Mouse (Mus musculus) hindbrain, embryonic 10.5 days (tissue): ENCODE measurements around the gene Ntn1. TPM values are rescaled to one million over a fixed set of nuclear protein-coding genes. Genes with fewer than 3 reads are reported as not detected.
A peak's percentile ranks its signal among the peaks of the same experiment; 100 is the strongest.

Experiments used
- DNase-seq: peaks from one replicate; pipeline ENCODE4 v3.0.0-alpha.2; 2017; ENCODE audit warnings: low spot score
- H3K27ac ChIP-seq: fragments of 300-500 bp; sonication (generic); 2 replicates; pipeline ENCODE4 v1.5.1; 2016; ENCODE audit warnings: mild to moderate bottlenecking, moderate library complexity
- H3K27me3 ChIP-seq: fragments of 300-500 bp; sonication (generic); 2 replicates; pipeline ENCODE4 v1.6.1; 2016; ENCODE audit warnings: mild to moderate bottlenecking; ENCODE audit not compliant: poor library complexity, insufficient read depth, severe bottlenecking
- H3K36me3 ChIP-seq: fragments of 300-500 bp; sonication (generic); 2 replicates; pipeline ENCODE4 v1.6.1; 2016; ENCODE audit warnings: mild to moderate bottlenecking, moderate library complexity
- H3K4me1 ChIP-seq: fragments of 300-500 bp; sonication (generic); replicated peaks from 2 replicates; pipeline ENCODE4 v1.6.1; 2016; ENCODE audit warnings: mild to moderate bottlenecking
- H3K4me3 ChIP-seq: fragments of 300-500 bp; sonication (generic); 2 replicates; pipeline ENCODE4 v1.5.1; 2016; ENCODE audit warnings: mild to moderate bottlenecking, moderate library complexity
- H3K9me3 ChIP-seq: fragments of 300-500 bp; sonication (generic); 2 replicates; pipeline ENCODE4 v1.6.1; 2016; ENCODE audit warnings: mild to moderate bottlenecking, moderate library complexity
- whole genome bisulfite sequencing: fragments of 180-500 bp; shearing (Covaris S2); methylation state at CpG from one replicate; pipeline ENCODE4 v1.1.7; 2016; 5-methylcytosine and 5-hydroxymethylcytosine counted together
- polyA plus RNA-seq: library from polyadenylated mRNA; unstranded; fragments of >200 nt; fragmentation: Nextera tagmentation; extraction: Ambion mirVana; gene quantifications from 2 replicates; pipeline ENCODE4 v1.2.1, GENCODE M21; 2016

Gene Ntn1
- polyA plus RNA-seq, 1 experiment from 2014 or later = 23.7 TPM

DNA sequence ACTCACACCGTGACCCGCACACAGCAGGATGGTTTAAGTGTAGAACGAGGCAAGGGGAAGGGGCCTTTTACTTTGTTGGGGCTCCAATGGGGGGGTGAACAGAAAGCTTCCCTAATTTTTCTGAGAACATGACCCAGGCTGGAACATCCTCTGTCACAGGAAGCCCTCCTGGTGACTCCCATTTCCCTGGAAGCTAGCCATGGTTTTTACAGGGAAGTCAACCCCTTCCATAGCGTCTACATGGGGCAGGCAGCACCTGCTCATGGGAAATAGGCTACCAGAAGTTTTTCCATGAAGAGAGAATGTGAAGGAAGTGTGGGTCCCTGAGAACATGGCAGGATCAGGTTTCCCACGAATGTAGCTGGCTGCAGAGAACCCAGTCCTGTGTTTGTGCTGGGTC, 136.3 kb downstream of the Ntn1 start:
- peaks cover 62% of the 10 kb centered on the region for H3K36me3 ChIP-seq
- no peak overlapping the region for H3K4me3 ChIP-seq
- H3K4me1 ChIP-seq = peaks cover 22% of the 10 kb centered on the region
- 80% methylated on average over 5 of the region's 5 CpGs for WGBS
- no peak overlapping the region for H3K27ac ChIP-seq
- H3K9me3 ChIP-seq = no peaks in the 10 kb centered on the region
- no peak for DNase-seq
- H3K27me3 ChIP-seq = peaks cover 35% of the 10 kb centered on the region

DNA sequence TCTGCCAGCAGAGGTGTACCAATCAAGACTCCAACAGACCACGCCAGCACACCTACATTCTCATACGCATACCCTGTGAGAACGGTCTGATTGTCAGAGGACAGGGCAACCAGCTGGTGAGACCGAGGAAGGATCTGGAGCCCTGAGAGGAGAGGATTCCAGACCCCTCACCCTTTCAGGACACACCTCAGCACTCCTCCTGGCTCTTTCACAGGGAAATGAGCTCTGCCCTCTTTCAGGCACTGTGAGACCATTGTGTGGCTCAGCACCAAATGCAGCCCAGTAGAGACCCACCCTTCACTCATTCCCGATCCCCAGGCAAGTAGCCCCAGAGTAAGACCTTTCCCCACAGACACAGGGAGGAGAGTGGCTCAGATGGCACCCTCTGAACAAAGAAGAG, 137.5 kb downstream of the Ntn1 start:
- Histone ChIP-seq H3K27me3 (peaks cover 43% of the 10 kb centered on the region), H3K4me3 (no peak overlapping the region), H3K27ac (peak overlapping the region; percentile 35; the same call in 1 of the 2 replicates), H3K4me1 (peaks cover 22% of the 10 kb centered on the region), H3K9me3 (no peaks in the 10 kb centered on the region), H3K36me3 (peaks cover 65% of the 10 kb centered on the region)
- no peak for DNase-seq
- 89% methylated on average over 5 of the region's 5 CpGs for WGBS

DNA sequence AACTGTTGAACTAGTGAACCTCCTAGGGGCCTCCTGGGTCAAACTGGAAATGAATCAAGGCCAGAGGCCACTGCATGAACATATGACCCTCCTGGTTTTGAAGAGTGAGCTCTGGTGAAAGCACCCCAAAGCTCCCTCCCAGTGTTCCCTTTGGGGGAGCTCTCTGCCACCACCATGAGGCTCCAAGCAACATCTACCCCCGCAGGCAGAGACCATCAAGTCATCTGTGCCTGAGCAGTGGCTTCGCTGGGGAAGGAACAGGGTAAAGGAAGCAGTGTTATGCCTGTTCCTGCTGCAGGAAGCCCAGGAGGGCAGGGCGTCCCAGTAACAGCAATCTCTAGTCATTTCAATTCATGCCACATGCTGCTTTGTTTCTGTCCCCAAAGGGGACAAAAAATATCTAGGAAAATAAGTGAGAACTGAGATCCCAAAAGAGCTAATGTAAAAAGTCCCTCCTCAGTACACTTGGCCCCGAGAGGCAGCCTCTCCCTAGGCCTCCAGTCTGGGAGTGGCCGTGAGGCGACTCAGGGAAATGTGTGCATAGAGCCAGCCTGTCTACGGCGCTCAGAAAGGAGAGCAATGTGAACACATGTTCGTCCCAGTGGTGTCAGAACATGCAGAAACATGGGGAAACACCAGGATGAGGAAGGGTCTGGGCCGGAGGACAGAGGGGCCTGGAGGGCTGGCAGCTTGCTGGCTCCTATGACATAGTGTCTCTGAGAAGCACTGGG, 139.3 kb downstream of the Ntn1 start:
- Histone ChIP-seq H3K27ac (peak overlapping the region; percentile 23; the same call in 1 of the 2 replicates), H3K36me3 (peaks cover 78% of the 10 kb centered on the region), H3K4me1 (peaks cover 22% of the 10 kb centered on the region), H3K27me3 (peaks cover 40% of the 10 kb centered on the region), H3K4me3 (no peak overlapping the region), H3K9me3 (no peaks in the 10 kb centered on the region)
- WGBS = 82% methylated on average over 10 of the region's 10 CpGs
- DNase-seq = no peak

DNA sequence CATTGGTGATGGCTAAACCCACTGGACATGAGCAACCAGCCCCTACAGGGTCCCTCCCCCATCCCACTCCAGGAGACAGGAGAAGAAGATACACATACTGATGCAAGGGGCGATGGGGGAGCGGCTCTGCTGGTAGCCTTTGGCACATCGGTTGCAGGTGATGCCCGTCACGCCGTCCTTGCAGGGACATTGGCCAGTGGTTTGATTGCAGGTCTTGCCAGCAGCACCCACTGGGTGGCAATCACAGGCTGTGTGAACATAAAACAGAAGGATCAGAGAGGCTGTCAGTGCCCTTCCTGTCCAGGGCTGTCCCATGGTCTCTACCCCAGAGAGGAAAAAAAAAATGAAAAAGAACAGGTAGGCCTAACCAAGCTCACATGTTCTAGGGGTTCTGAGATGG, 140.2 kb downstream of the Ntn1 start:
- 94% methylated on average over 6 of the region's 6 CpGs for WGBS
- H3K27me3 ChIP-seq = peaks cover 35% of the 10 kb centered on the region
- no peaks in the 10 kb centered on the region for H3K9me3 ChIP-seq
- H3K36me3 ChIP-seq = peaks cover 81% of the 10 kb centered on the region
- no peak overlapping the region for H3K4me3 ChIP-seq
- no peak overlapping the region for H3K27ac ChIP-seq
- H3K4me1 ChIP-seq = peaks cover 19% of the 10 kb centered on the region
- no peak for DNase-seq

DNA sequence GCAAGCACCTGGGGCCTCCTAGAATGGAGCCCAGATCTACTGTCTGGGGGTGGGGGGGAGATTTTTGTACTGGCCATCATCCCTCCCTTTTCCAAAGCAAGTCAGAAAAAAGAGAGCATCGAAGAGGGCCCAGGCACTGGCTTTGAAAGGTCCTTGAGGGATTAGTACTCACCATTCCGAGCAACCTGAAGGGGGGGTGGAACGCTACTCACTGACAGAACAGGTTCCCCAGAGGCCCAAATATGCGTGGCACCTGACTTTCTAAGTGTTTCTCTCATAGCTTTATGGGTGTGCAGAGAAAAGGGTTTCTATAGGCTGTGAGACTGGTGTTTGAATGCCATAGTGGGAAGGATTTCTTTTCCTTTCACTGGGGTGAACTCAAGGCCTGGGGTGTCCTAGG, 142.1 kb downstream of the Ntn1 start:
- DNase-seq = no peak
- WGBS = 86% methylated on average over 4 of the region's 4 CpGs
- H3K9me3 ChIP-seq = no peaks in the 10 kb centered on the region
- H3K4me3 ChIP-seq = no peak overlapping the region
- peaks cover 30% of the 10 kb centered on the region for H3K27me3 ChIP-seq
- H3K27ac ChIP-seq = no peak overlapping the region
- peaks cover 86% of the 10 kb centered on the region for H3K36me3 ChIP-seq
- peaks cover 16% of the 10 kb centered on the region for H3K4me1 ChIP-seq

DNA sequence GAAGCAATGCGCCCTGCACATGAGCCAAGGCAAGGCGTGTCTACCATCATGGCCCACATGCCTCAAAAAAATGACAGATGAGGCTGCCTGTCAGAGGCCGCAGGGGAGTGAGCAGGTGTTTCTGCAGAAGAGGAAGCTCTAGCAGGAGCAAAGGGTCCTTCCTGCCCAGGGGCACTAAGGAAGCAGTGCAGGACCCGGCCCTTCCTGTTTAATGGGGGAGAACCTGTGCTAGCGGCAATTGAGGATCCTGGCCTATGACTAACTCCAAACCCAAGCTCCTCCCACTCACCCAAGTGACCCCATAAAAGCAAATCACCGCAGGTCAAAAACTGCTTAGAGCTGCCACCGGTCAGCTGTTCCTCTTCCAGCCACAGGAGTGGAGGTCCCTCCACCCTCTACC, 147.1 kb downstream of the Ntn1 start:
- H3K27me3 ChIP-seq = peaks cover 32% of the 10 kb centered on the region
- WGBS = 88% methylated on average over 7 of the region's 7 CpGs
- peaks cover 26% of the 10 kb centered on the region for H3K4me1 ChIP-seq
- H3K36me3 ChIP-seq = peaks cover 68% of the 10 kb centered on the region
- no peak overlapping the region for H3K27ac ChIP-seq
- H3K9me3 ChIP-seq = no peaks in the 10 kb centered on the region
- no peak overlapping the region for H3K4me3 ChIP-seq
- no peak for DNase-seq

DNA sequence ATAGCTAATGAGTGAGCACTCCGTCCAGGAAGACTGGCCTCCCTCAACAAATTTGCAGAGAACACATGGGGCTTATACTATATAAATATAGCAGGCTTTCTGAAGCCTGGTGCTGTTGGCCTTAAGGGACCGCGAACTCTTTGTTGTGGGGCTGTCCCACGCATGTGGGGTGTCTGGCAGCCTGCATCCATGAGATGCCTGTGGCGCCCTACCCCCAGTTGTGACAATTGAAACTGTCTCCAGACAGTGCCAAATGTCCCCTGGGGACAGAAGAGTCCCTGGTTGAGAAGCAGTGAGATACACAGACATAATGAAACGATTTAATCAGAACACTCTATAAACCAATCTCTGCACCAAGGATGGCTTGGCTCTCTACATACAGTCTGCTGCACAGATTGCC, 150.5 kb downstream of the Ntn1 start:
- no peak for DNase-seq
- H3K4me3 ChIP-seq = no peak overlapping the region
- H3K4me1 ChIP-seq = peaks cover 42% of the 10 kb centered on the region
- H3K27ac ChIP-seq = peak overlapping the region; percentile 8; the same call in 1 of the 2 replicates
- peaks cover 49% of the 10 kb centered on the region for H3K27me3 ChIP-seq
- peaks cover 57% of the 10 kb centered on the region for H3K36me3 ChIP-seq
- H3K9me3 ChIP-seq = no peaks in the 10 kb centered on the region
- 80% methylated on average over 6 of the region's 6 CpGs for WGBS

DNA sequence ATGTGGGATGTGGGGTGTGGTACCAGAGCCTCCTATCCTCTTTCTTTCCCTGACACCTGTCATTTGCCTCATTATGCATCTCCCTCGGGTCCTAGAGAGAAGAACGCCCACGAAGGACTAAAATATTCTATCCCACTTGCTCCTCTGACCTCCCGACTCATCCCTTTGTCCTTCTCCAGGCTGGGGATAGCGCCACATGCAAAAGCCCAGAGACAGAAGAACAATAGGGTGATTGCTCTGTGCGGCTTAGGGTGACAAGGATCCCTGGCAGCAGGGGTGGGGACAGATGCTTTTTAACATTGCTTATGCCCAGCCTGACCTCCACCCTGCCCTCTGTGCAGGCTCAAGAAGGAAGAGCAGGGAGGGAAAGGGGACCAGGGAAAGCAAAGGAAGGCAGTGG, 152.7 kb downstream of the Ntn1 start:
- DNase-seq = peak; percentile 49
- peaks cover 57% of the 10 kb centered on the region for H3K36me3 ChIP-seq
- peaks cover 8% of the 10 kb centered on the region; the same call in 1 of the 2 replicates for H3K9me3 ChIP-seq
- peaks cover 60% of the 10 kb centered on the region for H3K27me3 ChIP-seq
- no peak overlapping the region for H3K4me3 ChIP-seq
- 17% methylated on average over 6 of the region's 6 CpGs for WGBS
- peak overlapping the region; percentile 64 for H3K27ac ChIP-seq
- peaks cover 49% of the 10 kb centered on the region for H3K4me1 ChIP-seq

DNA sequence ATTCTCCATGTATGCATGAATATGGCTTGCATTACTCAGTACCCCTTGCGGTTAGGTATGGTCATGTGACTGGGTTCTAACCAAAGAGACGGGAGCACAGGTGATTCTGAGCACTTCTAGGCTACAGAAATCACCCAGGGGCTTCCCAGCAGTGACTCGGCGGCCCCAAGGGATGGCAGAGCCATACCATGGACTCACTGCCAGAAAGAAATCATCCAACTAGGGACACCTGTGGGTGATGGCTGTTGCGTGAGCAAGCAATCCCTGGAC, 155.7 kb downstream of the Ntn1 start:
- peaks cover 50% of the 10 kb centered on the region for H3K4me1 ChIP-seq
- H3K4me3 ChIP-seq = no peak overlapping the region
- DNase-seq = no peak
- peaks cover 51% of the 10 kb centered on the region for H3K36me3 ChIP-seq
- WGBS = 90% methylated on average over 5 of the region's 5 CpGs
- peaks cover 88% of the 10 kb centered on the region for H3K27me3 ChIP-seq
- no peak overlapping the region for H3K27ac ChIP-seq
- H3K9me3 ChIP-seq = peaks cover 8% of the 10 kb centered on the region; the same call in 1 of the 2 replicates

DNA sequence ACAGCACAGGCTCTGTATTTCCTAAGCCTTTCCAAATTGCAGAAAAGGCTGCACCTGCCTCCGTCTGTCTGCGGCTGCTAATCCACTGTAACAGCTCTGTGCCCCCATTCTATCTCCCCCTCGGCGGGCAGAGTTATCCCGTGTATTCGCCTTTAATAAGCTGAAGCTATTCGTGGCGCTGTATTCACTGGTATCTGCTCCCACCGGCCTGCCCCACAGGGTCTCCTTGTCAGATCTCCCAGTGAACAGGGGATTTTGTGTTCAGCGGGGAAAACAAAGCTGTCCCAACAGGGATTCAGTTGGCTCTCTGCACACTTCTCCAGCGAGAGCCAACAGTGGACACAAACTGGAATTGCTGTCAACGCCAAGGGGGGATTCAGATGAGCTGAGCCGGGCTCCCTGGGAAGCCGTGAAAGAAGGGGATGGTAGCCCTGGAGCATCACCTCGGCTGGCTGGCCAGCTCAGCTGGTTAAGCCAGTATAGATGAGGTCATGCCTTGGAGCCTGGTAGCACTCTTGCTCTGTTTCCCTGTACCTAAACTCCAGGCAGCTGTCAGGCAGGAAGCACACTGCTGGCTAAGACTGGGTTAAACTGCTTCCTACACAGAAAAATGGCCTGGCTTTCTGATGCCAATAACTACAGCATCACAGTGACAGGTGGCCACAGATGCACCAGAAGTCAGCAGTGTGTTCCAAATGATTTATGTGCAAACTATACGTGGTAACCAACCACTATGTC, 156.2 kb downstream of the Ntn1 start:
- no peak overlapping the region for H3K4me3 ChIP-seq
- H3K4me1 ChIP-seq = peaks cover 50% of the 10 kb centered on the region
- no peak for DNase-seq
- peaks cover 51% of the 10 kb centered on the region for H3K36me3 ChIP-seq
- H3K27me3 ChIP-seq = peaks cover 90% of the 10 kb centered on the region
- peaks cover 8% of the 10 kb centered on the region; the same call in 1 of the 2 replicates for H3K9me3 ChIP-seq
- 77% methylated on average over 16 of the region's 16 CpGs for WGBS
- peak overlapping the region; percentile 57 for H3K27ac ChIP-seq

DNA sequence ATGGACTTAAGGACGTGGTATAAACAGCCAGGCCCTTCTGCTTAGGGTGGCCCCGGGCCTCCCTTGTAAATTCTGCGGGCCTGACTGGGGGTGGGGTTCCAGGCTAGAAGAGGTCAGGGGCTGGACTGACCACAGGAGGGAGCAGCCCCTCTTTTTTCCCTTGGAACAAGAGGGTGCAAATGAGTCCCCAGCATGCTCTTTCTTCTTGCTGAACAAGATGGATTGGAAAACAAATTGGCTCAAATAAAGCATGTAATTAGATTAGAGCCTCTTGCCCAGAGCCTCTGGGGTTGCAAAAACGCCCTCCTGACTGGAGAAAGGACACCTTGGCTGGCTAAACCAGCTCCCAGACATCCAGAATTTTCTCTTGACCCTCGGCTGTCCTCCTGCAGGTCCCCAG, 160.9 kb downstream of the Ntn1 start:
- H3K4me3 ChIP-seq = no peak overlapping the region
- H3K9me3 ChIP-seq = peaks cover 8% of the 10 kb centered on the region; the same call in 1 of the 2 replicates
- H3K36me3 ChIP-seq = peaks cover 51% of the 10 kb centered on the region
- DNase-seq = peak; percentile 36
- H3K27me3 ChIP-seq = peaks cover 91% of the 10 kb centered on the region
- peaks cover 29% of the 10 kb centered on the region for H3K4me1 ChIP-seq
- H3K27ac ChIP-seq = peak overlapping the region; percentile 53; the same call in 1 of the 2 replicates
- 18% methylated on average over 5 of the region's 5 CpGs for WGBS

DNA sequence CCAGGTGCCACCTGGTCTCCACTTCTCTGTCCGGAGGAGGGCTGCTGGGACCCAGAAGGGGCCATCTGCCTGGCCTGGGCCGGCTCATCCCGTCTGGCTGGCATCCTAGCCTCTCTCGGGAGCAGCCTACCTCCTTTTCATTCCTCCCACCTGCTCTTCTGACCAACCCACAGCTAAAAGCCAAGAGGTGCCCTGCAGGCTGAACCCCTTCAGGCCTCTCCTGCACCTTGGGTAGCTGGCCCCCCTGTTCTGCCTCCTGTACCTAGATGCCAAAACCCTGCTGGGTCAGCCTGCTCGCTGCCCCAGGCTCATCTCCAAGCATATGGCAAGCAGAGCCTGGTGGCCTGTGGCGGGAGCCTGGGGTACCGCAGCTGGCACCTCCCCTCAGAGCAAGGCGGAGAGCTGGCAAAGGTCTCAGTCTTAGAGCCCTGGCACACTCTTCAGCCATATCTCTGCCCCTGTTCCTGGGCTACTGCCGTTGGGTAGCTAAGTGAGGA, 167.1 kb downstream of the Ntn1 start:
- H3K4me3 ChIP-seq = no peak overlapping the region
- H3K27me3 ChIP-seq = peaks cover 84% of the 10 kb centered on the region
- no peak for DNase-seq
- 0 out of 2 replicates have a peak, but pooled peaks cover 3% of the 10 kb centered on the region for H3K9me3 ChIP-seq
- H3K4me1 ChIP-seq = peaks cover 33% of the 10 kb centered on the region
- WGBS = 88% methylated on average over 9 of the region's 9 CpGs
- peak overlapping the region; percentile 42; the same call in 1 of the 2 replicates for H3K27ac ChIP-seq
- H3K36me3 ChIP-seq = peaks cover 38% of the 10 kb centered on the region

DNA sequence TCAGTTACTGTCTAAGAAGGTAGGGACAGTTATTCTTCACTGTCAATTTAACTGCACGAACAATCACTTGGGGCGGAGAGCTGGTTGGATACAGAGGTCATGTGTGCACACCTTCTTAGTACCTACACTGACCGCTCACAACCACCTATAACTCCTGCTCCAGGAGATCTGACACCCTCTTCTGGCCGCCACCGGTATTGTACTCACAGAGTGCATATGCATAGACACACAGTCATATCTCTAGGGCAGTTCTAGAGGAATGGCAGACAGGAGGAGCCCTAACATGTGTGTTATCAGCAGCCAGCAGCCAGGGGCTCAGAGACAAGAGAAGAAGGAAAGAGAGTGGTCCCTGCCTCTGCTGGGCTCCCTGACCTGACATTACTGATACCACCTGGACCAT, 169.1 kb downstream of the Ntn1 start:
- Histone ChIP-seq H3K4me1 (peaks cover 47% of the 10 kb centered on the region), H3K9me3 (0 out of 2 replicates have a peak, but pooled peaks cover 3% of the 10 kb centered on the region), H3K27me3 (peaks cover 82% of the 10 kb centered on the region), H3K4me3 (no peak overlapping the region), H3K36me3 (peaks cover 20% of the 10 kb centered on the region), H3K27ac (no peak overlapping the region)
- 92% methylated on average over 5 of the region's 5 CpGs for WGBS
- DNase-seq = no peak
